Mouse (Mus musculus) heart, embryonic 16.5 days (tissue): ENCODE results near the gene Dbndd2. TPM values are rescaled to one million over a fixed set of nuclear protein-coding genes. Genes with fewer than 3 reads are reported as not detected.
A peak's percentile ranks its signal among the peaks of the same experiment; 100 is the strongest.

Source experiments
- ATAC-seq: fragments of 200-750 bp; cut with Nextera tagmentation; replicated peaks from 2 replicates; pipeline ENCODE4 v1.8.0; 2017; ENCODE audit warnings: moderate number of reproducible peaks; ENCODE audit not compliant: insufficient read depth, low FRiP score; ENCODE audit errors: extremely low read depth
- H3K27ac ChIP-seq: fragments of 300-500 bp; sonication (generic); 2 replicates; pipeline ENCODE4 v1.5.1; 2014; ENCODE audit warnings: mild to moderate bottlenecking, low read length, control low read depth, moderate library complexity
- H3K27me3 ChIP-seq: fragments of 300-500 bp; sonication (generic); 2 replicates; pipeline ENCODE4 v1.6.1; 2014; ENCODE audit warnings: low read length, mixed read lengths; ENCODE audit not compliant: control insufficient read depth, insufficient read depth
- H3K36me3 ChIP-seq: fragments of 300-500 bp; sonication (generic); 2 replicates; pipeline ENCODE4 v1.6.1; 2014; ENCODE audit not compliant: control insufficient read depth, insufficient read depth
- H3K4me1 ChIP-seq: fragments of 300-500 bp; sonication (generic); 2 replicates; pipeline ENCODE4 v1.6.1; 2014; ENCODE audit warnings: low read length, mixed read lengths; ENCODE audit not compliant: control insufficient read depth, insufficient read depth
- H3K4me2 ChIP-seq: fragments of 300-500 bp; sonication (generic); 2 replicates; pipeline ENCODE4 v1.6.1; 2014; ENCODE audit warnings: low read depth, mild to moderate bottlenecking, control low read depth, low read length
- H3K4me3 ChIP-seq: fragments of 300-500 bp; sonication (generic); 2 replicates; pipeline ENCODE4 v1.5.1; 2014; ENCODE audit warnings: mild to moderate bottlenecking, control low read depth, low read length
- H3K9ac ChIP-seq: fragments of 300-500 bp; sonication (generic); 2 replicates; pipeline ENCODE4 v1.6.1; 2014; ENCODE audit warnings: low read length, control low read depth
- H3K9me3 ChIP-seq: fragments of 300-500 bp; sonication (generic); replicated peaks from 2 replicates; pipeline ENCODE4 v1.6.1; 2016; ENCODE audit warnings: low read length; ENCODE audit not compliant: control insufficient read depth
- WGBS: fragments of 180-500 bp; shearing (Covaris S2); extraction: QIAGEN DNeasy Blood & Tissue Kit; methylation state at CpG from one replicate; pipeline ENCODE4 v1.1.7; 2014; 5-methylcytosine and 5-hydroxymethylcytosine counted together
- polyA plus RNA-seq: library from polyadenylated mRNA; unstranded; fragments of >200 nt; fragmentation: Nextera tagmentation; extraction: Ambion mirVana; gene quantifications from 2 replicates; pipeline ENCODE4 v1.2.1, GENCODE M21; 2015

Dbndd2 gene
- polyA plus RNA-seq, 1 experiment from 2014 or later = 10.6 TPM

GRCm38 (mm10) chr2:164457942-164458341 is 28.0 kb upstream of the Dbndd2 start:
- H3K9me3 ChIP-seq = no peaks in the 10 kb centered on the region
- no peaks in the 10 kb centered on the region for H3K27me3 ChIP-seq
- peaks cover 45% of the 10 kb centered on the region for H3K4me1 ChIP-seq
- no peak overlapping the region for H3K27ac ChIP-seq
- ATAC-seq = no peak
- 44% methylated on average over 7 of the region's 7 CpGs for WGBS
- no peak overlapping the region for H3K4me3 ChIP-seq
- H3K4me2 ChIP-seq = no peak overlapping the region
- no peak overlapping the region for H3K9ac ChIP-seq
- H3K36me3 ChIP-seq = peaks cover 3% of the 10 kb centered on the region; the same call in 1 of the 2 replicates

GRCm38 (mm10) chr2:164458535-164458934 is 27.4 kb upstream of the Dbndd2 start:
- 80% methylated on average over 8 of the region's 8 CpGs for WGBS
- no peak overlapping the region for H3K4me2 ChIP-seq
- no peak for ATAC-seq
- H3K4me3 ChIP-seq = no peak overlapping the region
- no peaks in the 10 kb centered on the region for H3K27me3 ChIP-seq
- H3K4me1 ChIP-seq = peaks cover 39% of the 10 kb centered on the region
- H3K9ac ChIP-seq = no peak overlapping the region
- H3K36me3 ChIP-seq = peaks cover 4% of the 10 kb centered on the region; the same call in 1 of the 2 replicates
- H3K27ac ChIP-seq = no peak overlapping the region
- no peaks in the 10 kb centered on the region for H3K9me3 ChIP-seq

GRCm38 (mm10) chr2:164460745-164461551 is 25.0 kb upstream of the Dbndd2 start, which contains the start of gene Gm20458:
Gene Gm20458, plus strand, starts transcription at chr2:164460967.
- WGBS = under 1% methylated on average over 79 of the region's 79 CpGs
- H3K27ac ChIP-seq = peak within 1 kb of the TSS; percentile 90
- ATAC-seq = peak; percentile 97

GRCm38 (mm10) chr2:164465161-164465560 is 20.7 kb upstream of the Dbndd2 start:
- no peak for ATAC-seq
- Histone ChIP-seq H3K4me2 (no peak overlapping the region), H3K4me1 (peaks cover 7% of the 10 kb centered on the region), H3K36me3 (peaks cover 14% of the 10 kb centered on the region), H3K27me3 (no peaks in the 10 kb centered on the region), H3K9ac (no peak overlapping the region), H3K27ac (no peak overlapping the region), H3K9me3 (no peaks in the 10 kb centered on the region), H3K4me3 (no peak overlapping the region)

More at GRCm38 (mm10) chr2:164460745-164461551, 25.0 kb upstream of the Dbndd2 start, which contains the start of gene Gm20458:
- H3K4me3 ChIP-seq = peak within 1 kb of the TSS; percentile 93
- H3K4me1 ChIP-seq = peaks cover 16% of the 10 kb centered on the region
- no peaks in the 10 kb centered on the region for H3K9me3 ChIP-seq
- H3K36me3 ChIP-seq = peaks cover 14% of the 10 kb centered on the region
- H3K9ac ChIP-seq = peak within 1 kb of the TSS; percentile 90
- H3K27me3 ChIP-seq = no peaks in the 10 kb centered on the region
- H3K4me2 ChIP-seq = peak within 1 kb of the TSS; percentile 84

GRCm38 (mm10) chr2:164466787-164467186 is 19.1 kb upstream of the Dbndd2 start:
- H3K36me3 ChIP-seq = peaks cover 14% of the 10 kb centered on the region
- WGBS = 64% methylated on average over 5 of the region's 5 CpGs
- no peaks in the 10 kb centered on the region for H3K27me3 ChIP-seq
- peaks cover 4% of the 10 kb centered on the region for H3K4me1 ChIP-seq
- no peaks in the 10 kb centered on the region for H3K9me3 ChIP-seq
- H3K4me3 ChIP-seq = no peak overlapping the region
- no peak overlapping the region for H3K4me2 ChIP-seq
- H3K27ac ChIP-seq = no peak overlapping the region
- H3K9ac ChIP-seq = no peak overlapping the region
- ATAC-seq = no peak

- H3K4me1 ChIP-seq = no peaks in the 10 kb centered on the region
- no peak overlapping the region for H3K4me2 ChIP-seq
- peaks cover 6% of the 10 kb centered on the region; the same call in 1 of the 2 replicates for H3K36me3 ChIP-seq
- no peak overlapping the region for H3K9ac ChIP-seq
- no peak overlapping the region for H3K27ac ChIP-seq
- H3K9me3 ChIP-seq = no peaks in the 10 kb centered on the region
- WGBS = 29% methylated on average over 10 of the region's 10 CpGs
- H3K4me3 ChIP-seq = no peak overlapping the region
- no peaks in the 10 kb centered on the region for H3K27me3 ChIP-seq
- ATAC-seq = no peak
Observed at GRCm38 (mm10) chr2:164470254-164470653, 15.7 kb upstream of the Dbndd2 start.

- H3K27me3 ChIP-seq = no peaks in the 10 kb centered on the region
- no peak within 1 kb of the TSS for H3K4me3 ChIP-seq
- H3K9ac ChIP-seq = no peak within 1 kb of the TSS
- peaks cover 6% of the 10 kb centered on the region; the same call in 1 of the 2 replicates for H3K36me3 ChIP-seq
- no peaks in the 10 kb centered on the region for H3K9me3 ChIP-seq
- WGBS = 74% methylated on average over 6 of the region's 6 CpGs
- no peak within 1 kb of the TSS for H3K4me2 ChIP-seq
- H3K27ac ChIP-seq = no peak within 1 kb of the TSS
- ATAC-seq = no peak
- H3K4me1 ChIP-seq = no peaks in the 10 kb centered on the region
Observed at GRCm38 (mm10) chr2:164473624-164474023, 12.3 kb upstream of the Dbndd2 start, which contains the start of gene Trp53tg5. Gene Trp53tg5, minus strand, starts transcription at chr2:164473724.

GRCm38 (mm10) chr2:164486258-164487114 is 580 bp downstream of the Dbndd2 start:
- under 1% methylated on average over 86 of the region's 90 CpGs for WGBS
- Histone ChIP-seq H3K27me3 (0 out of 2 replicates have a peak, but pooled peaks cover 3% of the 10 kb centered on the region), H3K4me3 (peak overlapping the region; percentile 86), H3K36me3 (peaks cover 9% of the 10 kb centered on the region), H3K4me2 (peak overlapping the region; percentile 92), H3K27ac (peak overlapping the region; percentile 69), H3K9me3 (no peaks in the 10 kb centered on the region), H3K9ac (peak overlapping the region; percentile 84), H3K4me1 (peaks cover 12% of the 10 kb centered on the region)
- peak; percentile 72 for ATAC-seq
